Mouse (Mus musculus) kidney, postnatal 10 days (tissue): ENCODE measurements around the gene Arhgef6.

Experiments used
- DNase-seq: peaks from one replicate; pipeline ENCODE4 v3.0.0; 2021; ENCODE audit warnings: mixed read lengths

Gene Arhgef6

GRCm38 (mm10) chrX:57338371-57339211, at the start of gene Arhgef6:
Arhgef6 (minus strand) TSS chrX:57338729.
- DNase-seq, result peak; percentile 15

GRCm38 (mm10) chrX:57380915-57381314, 42.4 kb upstream of the Arhgef6 start:
- DNase-seq, result peak; percentile 6

GRCm38 (mm10) chrX:57378579-57378978, 40.0 kb upstream of the Arhgef6 start:
- DNase-seq, result peak; percentile 19

GRCm38 (mm10) chrX:57377096-57377495, 38.6 kb upstream of the Arhgef6 start:
- no peak for DNase-seq

- no peak for DNase-seq
Observed at GRCm38 (mm10) chrX:57374029-57374428, 35.5 kb upstream of the Arhgef6 start.

- DNase-seq, result no peak
Observed at GRCm38 (mm10) chrX:57373543-57373942, 35.0 kb upstream of the Arhgef6 start.

GRCm38 (mm10) chrX:57372965-57373364, 34.4 kb upstream of the Arhgef6 start:
- no peak for DNase-seq

GRCm38 (mm10) chrX:57364891-57365569, 26.5 kb upstream of the Arhgef6 start:
- no peak for DNase-seq

GRCm38 (mm10) chrX:57359316-57359715, 20.8 kb upstream of the Arhgef6 start:
- no peak for DNase-seq

- DNase-seq, result peak; percentile 5
Observed at GRCm38 (mm10) chrX:57339220-57339619, 691 bp upstream of the Arhgef6 start.

GRCm38 (mm10) chrX:57337582-57337981, 947 bp downstream of the Arhgef6 start:
- DNase-seq, result no peak

- no peak for DNase-seq
Observed at GRCm38 (mm10) chrX:57336958-57337357, 1.6 kb downstream of the Arhgef6 start.

GRCm38 (mm10) chrX:57335313-57335712, 3.2 kb downstream of the Arhgef6 start:
- no peak for DNase-seq

GRCm38 (mm10) chrX:57327668-57328338, 10.7 kb downstream of the Arhgef6 start:
- DNase-seq, result no peak

GRCm38 (mm10) chrX:57326487-57327221, 11.9 kb downstream of the Arhgef6 start:
- peak; percentile 59 for DNase-seq

GRCm38 (mm10) chrX:57325861-57326461, 12.6 kb downstream of the Arhgef6 start:
- DNase-seq, result peak; percentile 44

GRCm38 (mm10) chrX:57324891-57325290, 13.6 kb downstream of the Arhgef6 start:
- peak; percentile 5 for DNase-seq

- DNase-seq, result no peak
Observed at GRCm38 (mm10) chrX:57312066-57312465, 26.5 kb downstream of the Arhgef6 start.

GRCm38 (mm10) chrX:57309993-57310392, 28.5 kb downstream of the Arhgef6 start:
- no peak for DNase-seq

GRCm38 (mm10) chrX:57306747-57307146, 31.8 kb downstream of the Arhgef6 start:
- DNase-seq, result no peak

GRCm38 (mm10) chrX:57304784-57305287, 33.7 kb downstream of the Arhgef6 start:
- no peak for DNase-seq
